Mouse (Mus musculus) left cerebral cortex, adult 11 months (tissue): ENCODE data around the gene 1700014D04Rik.
A peak's percentile ranks its signal among the peaks of the same experiment; 100 is the strongest.
"Not testable (repeated sequence)": the region's sequence is repeated elsewhere in the genome, so short reads cannot be mapped to it uniquely, and the experiment has no call there.

Experiments
- DNase-seq: peaks from one replicate; pipeline ENCODE4 v3.0.0; 2022; ENCODE audit warnings: low spot score

The 1700014D04Rik gene

DNA sequence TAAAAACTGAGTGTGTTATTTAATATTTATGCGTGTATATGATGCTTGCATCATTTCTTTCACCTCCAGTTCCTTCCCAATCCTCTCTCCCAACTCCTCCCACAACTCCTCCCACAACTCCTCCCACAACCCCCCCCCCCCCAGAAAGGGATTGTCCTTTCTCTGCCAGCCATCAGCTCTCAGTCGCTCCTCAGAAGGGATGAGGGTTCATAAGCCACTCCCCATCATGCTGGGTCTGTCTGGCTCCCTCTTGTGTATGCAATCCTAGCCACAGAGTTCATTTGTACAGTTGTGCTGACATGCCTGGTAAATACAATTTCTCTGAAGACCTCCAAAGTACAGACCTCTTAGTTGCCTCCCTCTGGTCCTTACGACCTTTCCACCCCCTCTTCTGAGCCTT is 11.4 kb downstream of the 1700014D04Rik start:
- DNase-seq, result no peak

DNA sequence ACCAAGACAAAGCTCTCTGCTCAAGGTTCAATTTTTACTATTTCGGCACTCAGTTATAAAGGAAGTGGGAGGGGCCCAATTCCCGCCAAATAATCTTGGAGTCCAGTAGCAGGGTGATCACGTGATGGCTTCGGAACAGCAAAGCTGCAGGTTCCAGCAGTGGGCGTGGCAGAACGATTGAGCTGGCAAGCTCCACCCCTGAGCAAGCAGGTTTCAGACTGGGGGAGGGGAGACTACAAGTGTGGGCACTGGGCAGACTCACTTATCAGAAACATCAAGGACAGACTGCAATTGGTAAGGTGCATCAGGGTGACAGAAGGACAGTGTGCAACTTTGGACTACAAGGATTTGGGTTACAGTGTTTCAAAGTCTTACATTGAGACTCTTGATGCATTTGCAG is 12.2 kb downstream of the 1700014D04Rik start:
- not testable (repeated sequence) for DNase-seq

- DNase-seq, result no peak
Observed at GRCm38 (mm10) chr13:59733936-59734335, 12.6 kb downstream of the 1700014D04Rik start.

GRCm38 (mm10) chr13:59731652-59732051 is 14.9 kb downstream of the 1700014D04Rik start, which contains the start of gene Spata31d1d:
Gene Spata31d1d (minus strand): TSS chr13:59731752.
- DNase-seq, result no peak

DNA sequence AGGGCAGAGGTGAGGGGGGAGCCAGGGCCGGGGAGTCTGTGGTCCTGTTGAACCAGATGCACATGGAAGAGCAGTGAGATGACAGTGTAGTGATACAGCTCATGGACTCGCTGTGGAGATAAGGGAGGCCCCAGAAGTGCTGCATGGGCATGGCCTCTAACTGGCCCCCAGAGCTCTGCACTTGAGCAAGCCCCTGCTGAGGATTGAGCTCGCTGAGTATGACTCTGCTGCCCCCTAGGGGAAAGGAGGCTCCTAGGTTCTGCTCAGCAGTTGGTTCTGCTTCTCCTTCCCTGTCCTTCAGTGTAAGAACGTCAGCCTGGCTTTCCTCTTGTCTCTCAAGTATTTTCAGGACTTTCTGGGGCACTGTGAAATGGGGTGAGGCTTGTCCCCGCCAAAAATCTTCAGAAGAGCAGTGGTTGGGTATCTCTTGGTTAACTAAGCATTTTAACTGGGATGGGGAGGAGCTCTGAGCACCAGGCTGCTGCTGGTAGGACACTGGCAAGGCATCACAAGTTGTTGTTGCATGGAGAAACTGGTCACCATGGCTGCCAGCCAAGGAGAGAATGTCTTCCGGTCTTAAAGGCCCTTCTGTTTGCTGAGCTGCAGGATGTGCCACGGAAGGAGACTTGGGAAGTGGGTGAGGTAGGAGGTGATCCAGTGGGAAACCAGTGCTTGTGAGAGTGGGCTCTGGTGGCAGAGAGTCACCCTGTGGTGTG is 18.0 kb downstream of the 1700014D04Rik start:
- DNase-seq, result peak; percentile 71

DNA sequence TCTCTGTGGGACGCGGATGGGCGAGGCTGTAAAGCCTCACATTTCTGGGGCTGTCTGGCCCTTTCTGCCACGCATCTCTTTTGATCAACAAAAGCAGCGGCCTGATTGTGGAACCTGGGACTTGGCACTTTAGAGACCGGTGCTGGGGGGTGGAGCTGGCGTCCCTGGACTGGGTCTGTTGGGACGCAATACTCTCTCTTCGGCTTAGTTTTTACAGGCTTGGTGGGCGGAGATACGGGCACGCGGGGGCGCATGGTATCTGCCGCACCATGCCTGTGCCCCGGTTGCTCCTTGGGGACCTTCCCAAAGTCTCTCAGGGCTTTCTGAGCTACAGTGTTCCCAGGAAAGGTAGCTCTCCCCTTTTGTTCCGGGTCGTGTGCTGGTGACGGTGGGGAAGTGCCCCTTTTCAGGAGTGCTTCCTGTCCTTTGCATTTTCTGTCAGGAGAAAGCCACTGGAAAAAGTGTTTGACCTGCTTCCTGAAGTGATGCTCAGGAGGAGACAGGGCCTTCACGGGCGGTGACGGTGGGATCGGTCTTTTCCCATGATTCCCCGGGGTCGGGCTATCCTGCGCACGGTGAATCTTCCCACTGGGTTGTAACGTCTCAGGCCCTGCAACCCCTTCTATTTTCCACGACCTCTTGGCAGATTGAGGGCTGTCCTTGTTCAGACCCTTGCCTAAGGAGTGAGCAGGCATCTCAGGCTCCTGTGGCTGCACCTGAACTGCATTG is 20.2 kb downstream of the 1700014D04Rik start:
- DNase-seq, result no peak

- not testable (repeated sequence) for DNase-seq
Observed at GRCm38 (mm10) chr13:59722089-59722488, 24.5 kb downstream of the 1700014D04Rik start.

DNA sequence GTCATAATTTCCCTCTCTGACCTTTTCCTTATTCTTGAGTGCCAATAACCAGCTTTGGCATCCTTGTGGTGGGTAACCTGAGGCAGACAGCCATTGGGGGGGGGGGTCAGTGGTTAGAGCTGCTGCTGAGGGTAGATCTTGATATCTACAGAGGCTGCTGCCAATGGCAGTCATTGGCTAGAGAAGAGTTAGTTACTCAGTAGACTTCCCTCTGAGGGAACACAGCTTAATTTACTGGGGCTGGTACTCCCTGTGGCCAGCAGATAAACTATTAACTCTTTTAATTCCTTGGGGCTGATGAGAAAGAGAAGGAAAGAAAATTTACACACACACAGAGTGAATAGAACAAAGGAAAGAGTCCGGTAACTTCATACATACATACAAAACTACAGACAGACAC is 27.1 kb downstream of the 1700014D04Rik start:
- DNase-seq, result no peak

DNA sequence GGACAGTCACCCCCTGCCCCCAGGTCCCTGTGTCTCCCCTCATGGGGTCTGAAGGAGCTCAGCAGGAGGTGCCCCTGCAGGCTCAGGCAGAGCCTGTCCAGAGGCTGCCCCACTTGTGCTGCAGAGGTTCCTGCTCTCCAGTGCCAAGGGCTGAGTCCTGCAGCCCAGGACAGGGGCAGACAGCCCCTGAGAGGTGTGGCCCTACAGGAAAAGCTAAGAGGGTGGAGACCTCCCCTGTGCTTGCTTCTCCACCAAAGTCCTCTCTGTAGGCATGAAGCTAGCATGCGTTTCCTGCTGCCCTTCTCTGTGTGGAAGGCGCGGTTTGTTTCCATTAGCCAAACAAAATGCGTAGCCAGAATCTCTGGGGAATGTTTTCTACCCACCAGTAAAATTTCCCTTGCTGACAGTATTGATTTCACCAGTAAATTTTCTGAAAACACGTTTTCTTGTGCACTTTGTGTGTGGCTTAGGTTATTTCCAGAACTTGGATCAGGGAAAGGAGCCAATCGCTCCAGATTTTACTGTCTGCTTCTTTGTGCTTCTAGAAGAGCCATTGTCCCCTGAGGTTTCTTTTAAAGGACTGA is 27.6 kb downstream of the 1700014D04Rik start:
- DNase-seq, result not testable (repeated sequence)

GRCm38 (mm10) chr13:59713710-59714109 is 32.8 kb downstream of the 1700014D04Rik start:
- DNase-seq, result no peak

DNA sequence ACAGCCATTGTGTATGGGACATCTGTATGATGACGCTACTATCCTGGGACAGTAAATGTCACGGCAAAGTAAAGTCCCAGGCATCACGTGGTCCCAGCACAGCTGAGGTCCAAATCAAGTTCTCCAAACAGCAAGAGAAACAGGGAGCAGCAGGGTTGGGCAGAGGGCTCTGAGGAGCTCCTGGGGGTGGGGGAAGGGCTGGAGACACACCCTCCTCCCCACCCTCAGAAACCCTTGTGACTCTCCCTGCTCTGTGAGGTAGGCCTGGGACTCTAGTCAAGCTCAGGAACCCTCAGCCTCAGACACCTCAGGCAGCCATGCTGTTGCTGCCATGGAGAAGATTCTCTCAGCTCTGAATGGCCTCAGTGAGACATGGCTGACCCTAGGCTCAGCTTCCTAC is 34.6 kb downstream of the 1700014D04Rik start, which contains the start of gene Spata31d1b:
Gene Spata31d1b (plus strand): TSS at position 301 of the 400 bp plus-strand sequence.
- DNase-seq, result not testable (repeated sequence)

- DNase-seq, result no peak
Observed at GRCm38 (mm10) chr13:59710230-59710629, 36.3 kb downstream of the 1700014D04Rik start, which contains the start of gene Spata31d1a. Gene Spata31d1a (minus strand): TSS chr13:59710330.

- DNase-seq, result no peak
Observed at GRCm38 (mm10) chr13:59704562-59704961, 42.0 kb downstream of the 1700014D04Rik start.

GRCm38 (mm10) chr13:59703514-59703913 is 43.0 kb downstream of the 1700014D04Rik start:
- DNase-seq, result no peak

- DNase-seq, result not testable (repeated sequence)
Observed at GRCm38 (mm10) chr13:59700137-59700536, 46.4 kb downstream of the 1700014D04Rik start.

- DNase-seq, result no peak
Observed at GRCm38 (mm10) chr13:59699131-59699530, 47.4 kb downstream of the 1700014D04Rik start.

DNA sequence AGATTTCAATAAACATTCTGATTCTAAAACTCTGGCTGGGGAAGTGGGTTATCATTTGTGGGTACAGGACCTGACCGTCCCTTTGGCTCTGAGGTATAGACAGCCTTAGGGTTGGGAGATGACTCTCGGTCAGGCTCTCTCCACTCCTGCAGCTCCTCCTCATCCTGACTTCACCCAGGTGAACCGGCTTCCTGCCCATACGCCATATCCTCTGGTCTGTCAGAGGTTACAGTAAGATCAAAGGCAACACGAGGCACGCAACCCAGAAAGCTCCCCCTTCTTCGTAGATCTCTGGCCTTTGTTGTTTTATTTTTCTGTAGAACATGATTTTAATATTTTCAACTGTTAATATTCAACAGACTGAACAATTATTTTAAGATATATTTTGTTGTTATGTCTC is 50.8 kb downstream of the 1700014D04Rik start:
- no peak for DNase-seq

GRCm38 (mm10) chr13:59694008-59694407 is 52.5 kb downstream of the 1700014D04Rik start, which contains the start of gene 4921517D22Rik:
Gene 4921517D22Rik (minus strand): TSS chr13:59694108.
- DNase-seq, result no peak

- no peak for DNase-seq
Observed at GRCm38 (mm10) chr13:59691478-59691877, 55.1 kb downstream of the 1700014D04Rik start.
